Mouse (Mus musculus): ENCODE data around the gene Rab5a. TPM values are rescaled to one million over a fixed set of nuclear protein-coding genes. Genes with fewer than 3 reads are reported as not detected.
"Not testable (repeated sequence)": the region's sequence is repeated elsewhere in the genome, so short reads cannot be mapped to it uniquely, and the experiment has no call there.

Gene Rab5a
- polyA plus RNA-seq, 1 experiment from 2014 or later: 71.7 TPM

- H3K4me2 ChIP-seq (ENCODE audit: low read depth, low read length): no peak overlapping the region
- no peak overlapping the region for H3K9ac ChIP-seq (ENCODE audit: low read length)
- no peak overlapping the region for H3K27ac ChIP-seq (ENCODE audit: low read length)
- 49% methylated on average over 2 of the region's 2 CpGs for WGBS
- no peaks in the 10 kb centered on the region for H3K27me3 ChIP-seq (ENCODE audit: control insufficient read depth, insufficient read depth, low read depth, low read length)
- no peaks in the 10 kb centered on the region for H3K4me1 ChIP-seq (replicated peaks; ENCODE audit: control insufficient read depth, insufficient read depth, low read length)
- ATAC-seq (ENCODE audit: low read depth): no peak
- H3K4me3 ChIP-seq (ENCODE audit: low read length): no peak overlapping the region
- no peaks in the 10 kb centered on the region for H3K9me3 ChIP-seq (ENCODE audit: control insufficient read depth, low read length)
- H3K36me3 ChIP-seq (ENCODE audit: control insufficient read depth, insufficient read depth, low read length): no peaks in the 10 kb centered on the region
Observed at GRCm38 (mm10) chr17:53531160-53531559, 52.1 kb downstream of the Rab5a start.

- Histone ChIP-seq H3K4me1 (replicated peaks; ENCODE audit: control insufficient read depth, insufficient read depth, low read length) (no peaks in the 10 kb centered on the region), H3K36me3 (ENCODE audit: control insufficient read depth, insufficient read depth, low read length) (no peaks in the 10 kb centered on the region), H3K27me3 (ENCODE audit: control insufficient read depth, insufficient read depth, low read depth, low read length) (no peaks in the 10 kb centered on the region), H3K9ac (ENCODE audit: low read length) (no peak overlapping the region), H3K4me2 (ENCODE audit: low read depth, low read length) (no peak overlapping the region), H3K27ac (ENCODE audit: low read length) (no peak overlapping the region), H3K4me3 (ENCODE audit: low read length) (no peak overlapping the region), H3K9me3 (ENCODE audit: control insufficient read depth, low read length) (no peaks in the 10 kb centered on the region)
- WGBS: 18% methylated on average over 2 of the region's 2 CpGs
- no peak for ATAC-seq (ENCODE audit: low read depth)
Observed at GRCm38 (mm10) chr17:53532425-53532824, 53.4 kb downstream of the Rab5a start.

GRCm38 (mm10) chr17:53539351-53539750 is 60.3 kb downstream of the Rab5a start, which contains the start of gene Pp2d1:
Gene Pp2d1 (minus strand): TSS chr17:53539451.
- not testable (repeated sequence) for H3K4me2 ChIP-seq (ENCODE audit: low read depth, low read length); H3K27ac ChIP-seq (ENCODE audit: low read length); H3K9ac ChIP-seq (ENCODE audit: low read length); H3K9me3 ChIP-seq (ENCODE audit: control insufficient read depth, low read length); ATAC-seq (ENCODE audit: low read depth); H3K4me3 ChIP-seq (ENCODE audit: low read length); H3K36me3 ChIP-seq (ENCODE audit: control insufficient read depth, insufficient read depth, low read length); H3K27me3 ChIP-seq (ENCODE audit: control insufficient read depth, insufficient read depth, low read depth, low read length)
- WGBS: 68% methylated on average over 2 of the region's 2 CpGs
- H3K4me1 ChIP-seq (replicated peaks; ENCODE audit: control insufficient read depth, insufficient read depth, low read length): peaks cover 11% of the 10 kb centered on the region

- H3K4me3 ChIP-seq (ENCODE audit: low read length): no peak overlapping the region
- H3K9ac ChIP-seq (ENCODE audit: low read length): no peak overlapping the region
- peaks cover 11% of the 10 kb centered on the region for H3K4me1 ChIP-seq (replicated peaks; ENCODE audit: control insufficient read depth, insufficient read depth, low read length)
- H3K27me3 ChIP-seq (ENCODE audit: control insufficient read depth, insufficient read depth, low read depth, low read length): no peaks in the 10 kb centered on the region
- 90% methylated on average over 4 of the region's 4 CpGs for WGBS
- H3K4me2 ChIP-seq (ENCODE audit: low read depth, low read length): no peak overlapping the region
- no peak for ATAC-seq (ENCODE audit: low read depth)
- no peak overlapping the region for H3K27ac ChIP-seq (ENCODE audit: low read length)
- no peaks in the 10 kb centered on the region for H3K9me3 ChIP-seq (ENCODE audit: control insufficient read depth, low read length)
- no peaks in the 10 kb centered on the region for H3K36me3 ChIP-seq (ENCODE audit: control insufficient read depth, insufficient read depth, low read length)
Observed at GRCm38 (mm10) chr17:53542536-53542935, 63.5 kb downstream of the Rab5a start.

GRCm38 (mm10) chr17:53543591-53544324 is 64.7 kb downstream of the Rab5a start:
- H3K27me3 ChIP-seq (ENCODE audit: control insufficient read depth, insufficient read depth, low read depth, low read length): no peaks in the 10 kb centered on the region
- peak; percentile 87 for ATAC-seq (ENCODE audit: low read depth)
- peak overlapping the region; percentile 68 for H3K27ac ChIP-seq (ENCODE audit: low read length)
- peaks cover 11% of the 10 kb centered on the region for H3K4me1 ChIP-seq (replicated peaks; ENCODE audit: control insufficient read depth, insufficient read depth, low read length)
- WGBS: 29% methylated on average over 9 of the region's 9 CpGs
- H3K4me3 ChIP-seq (ENCODE audit: low read length): no peak overlapping the region
- H3K9me3 ChIP-seq (ENCODE audit: control insufficient read depth, low read length): no peaks in the 10 kb centered on the region
- H3K4me2 ChIP-seq (ENCODE audit: low read depth, low read length): 0 out of 2 replicates have a peak overlapping the region, but pooled peaks have one; percentile 14
- peak overlapping the region; percentile 44 for H3K9ac ChIP-seq (ENCODE audit: low read length)
- no peaks in the 10 kb centered on the region for H3K36me3 ChIP-seq (ENCODE audit: control insufficient read depth, insufficient read depth, low read length)

- no peaks in the 10 kb centered on the region for H3K27me3 ChIP-seq (ENCODE audit: control insufficient read depth, insufficient read depth, low read depth, low read length)
- no peaks in the 10 kb centered on the region for H3K36me3 ChIP-seq (ENCODE audit: control insufficient read depth, insufficient read depth, low read length)
- no peak overlapping the region for H3K4me2 ChIP-seq (ENCODE audit: low read depth, low read length)
- ATAC-seq (ENCODE audit: low read depth): no peak
- no peaks in the 10 kb centered on the region for H3K9me3 ChIP-seq (ENCODE audit: control insufficient read depth, low read length)
- H3K4me1 ChIP-seq (replicated peaks; ENCODE audit: control insufficient read depth, insufficient read depth, low read length): no peaks in the 10 kb centered on the region
- H3K27ac ChIP-seq (ENCODE audit: low read length): no peak overlapping the region
- WGBS: 77% methylated on average over 8 of the region's 8 CpGs
- H3K4me3 ChIP-seq (ENCODE audit: low read length): no peak overlapping the region
- H3K9ac ChIP-seq (ENCODE audit: low read length): no peak overlapping the region
Observed at GRCm38 (mm10) chr17:53551306-53552299, 72.6 kb downstream of the Rab5a start.

GRCm38 (mm10) chr17:53554088-53554487 is 75.1 kb downstream of the Rab5a start:
- Histone ChIP-seq H3K9me3 (ENCODE audit: control insufficient read depth, low read length) (no peaks in the 10 kb centered on the region), H3K27me3 (ENCODE audit: control insufficient read depth, insufficient read depth, low read depth, low read length) (no peaks in the 10 kb centered on the region), H3K4me3 (ENCODE audit: low read length) (no peak overlapping the region), H3K9ac (ENCODE audit: low read length) (no peak overlapping the region), H3K4me1 (replicated peaks; ENCODE audit: control insufficient read depth, insufficient read depth, low read length) (no peaks in the 10 kb centered on the region), H3K4me2 (ENCODE audit: low read depth, low read length) (no peak overlapping the region), H3K36me3 (ENCODE audit: control insufficient read depth, insufficient read depth, low read length) (no peaks in the 10 kb centered on the region), H3K27ac (ENCODE audit: low read length) (no peak overlapping the region)
- 56% methylated on average over 4 of the region's 4 CpGs for WGBS
- no peak for ATAC-seq (ENCODE audit: low read depth)

GRCm38 (mm10) chr17:53554813-53555212 is 75.8 kb downstream of the Rab5a start:
- no peaks in the 10 kb centered on the region for H3K9me3 ChIP-seq (ENCODE audit: control insufficient read depth, low read length)
- H3K27ac ChIP-seq (ENCODE audit: low read length): no peak overlapping the region
- no peak overlapping the region for H3K4me3 ChIP-seq (ENCODE audit: low read length)
- H3K4me1 ChIP-seq (replicated peaks; ENCODE audit: control insufficient read depth, insufficient read depth, low read length): no peaks in the 10 kb centered on the region
- no peaks in the 10 kb centered on the region for H3K27me3 ChIP-seq (ENCODE audit: control insufficient read depth, insufficient read depth, low read depth, low read length)
- no peak for ATAC-seq (ENCODE audit: low read depth)
- WGBS: 74% methylated on average over 3 of the region's 3 CpGs
- no peak overlapping the region for H3K9ac ChIP-seq (ENCODE audit: low read length)
- no peak overlapping the region for H3K4me2 ChIP-seq (ENCODE audit: low read depth, low read length)
- no peaks in the 10 kb centered on the region for H3K36me3 ChIP-seq (ENCODE audit: control insufficient read depth, insufficient read depth, low read length)
